Comparison of ENCODE assay signal across 8 mouse cellular contexts in genomic region chr6:114076560-114076959, GRCm38 (mm10). TPM values are rescaled to one million over a fixed set of nuclear protein-coding genes. Genes with fewer than 3 reads are reported as not detected.
DNase-seq lines count a peak whose midpoint lies in the region; ATAC-seq and TF ChIP-seq lines count a peak whose summit lies in the region.

No protein-coding gene starts in this region.

- no peak overlapping the region for H3K4me3 ChIP-seq in embryonic facial prominence, embryonic 12.5 days
- no peak overlapping the region for H3K4me3 ChIP-seq in embryonic facial prominence, embryonic 10.5 days
- no peak overlapping the region for H3K4me3 ChIP-seq in hindbrain, embryonic 16.5 days (ENCODE audit: low read length)
- no peak overlapping the region for H3K4me3 ChIP-seq in testis, adult 2 months (ENCODE audit: control insufficient read depth, low read depth, low read length)

- H3K36me3 ChIP-seq in embryonic facial prominence, embryonic 12.5 days, result no peaks in the 10 kb centered on the region
- H3K36me3 ChIP-seq in embryonic facial prominence, embryonic 10.5 days (replicated peaks), result no peaks in the 10 kb centered on the region
- H3K36me3 ChIP-seq in hindbrain, embryonic 16.5 days (ENCODE audit: control insufficient read depth, insufficient read depth, low read length), result no peaks in the 10 kb centered on the region
- H3K36me3 ChIP-seq in testis, adult 2 months (ENCODE audit: control insufficient read depth, insufficient read depth, low read length), result no peaks in the 10 kb centered on the region

- TF ChIP-seq CTCF in testis, adult 2 months (IDR thresholded peaks at IDR 0.05; ENCODE audit: control insufficient read depth, insufficient read depth, insufficient replicate concordance, low read depth, low read length), result peak; percentile 61; the same call in 1 of the 2 replicates

- no peak for TF ChIP-seq POLR2A in testis, adult 2 months (IDR thresholded peaks at IDR 0.05; ENCODE audit: control insufficient read depth, low read depth, low read length)

- ATAC-seq in embryonic facial prominence, embryonic 12.5 days (ENCODE audit: insufficient number of reproducible peaks, insufficient read depth, low FRiP score, low TSS enrichment), result 0 out of 2 replicates have a peak, but pooled peaks have one; percentile 18
- peak; percentile 92 for ATAC-seq in hindbrain, embryonic 16.5 days
- no peak for ATAC-seq in monocyte, adult 5-6 weeks (replicated peaks; ENCODE audit: insufficient number of reproducible peaks, low FRiP score, low TSS enrichment, poor library complexity, severe bottlenecking)

- no peak overlapping the region for H3K4me2 ChIP-seq in embryonic facial prominence, embryonic 12.5 days (replicated peaks)
- H3K4me2 ChIP-seq in hindbrain, embryonic 16.5 days (ENCODE audit: low read length), result no peak overlapping the region

- no peak overlapping the region for H3K27ac ChIP-seq in embryonic facial prominence, embryonic 12.5 days
- H3K27ac ChIP-seq in embryonic facial prominence, embryonic 10.5 days (replicated peaks), result no peak overlapping the region
- no peak overlapping the region for H3K27ac ChIP-seq in hindbrain, embryonic 16.5 days (ENCODE audit: low read depth, low read length)
- H3K27ac ChIP-seq in testis, adult 2 months (ENCODE audit: control insufficient read depth, insufficient read depth, low read depth, low read length), result no peak overlapping the region

- no peaks in the 10 kb centered on the region for H3K9me3 ChIP-seq in embryonic facial prominence, embryonic 12.5 days
- no peaks in the 10 kb centered on the region for H3K9me3 ChIP-seq in embryonic facial prominence, embryonic 10.5 days
- no peaks in the 10 kb centered on the region for H3K9me3 ChIP-seq in hindbrain, embryonic 16.5 days (ENCODE audit: control insufficient read depth, low read length)

- H3K27me3 ChIP-seq in embryonic facial prominence, embryonic 12.5 days, result no peaks in the 10 kb centered on the region
- H3K27me3 ChIP-seq in embryonic facial prominence, embryonic 10.5 days (replicated peaks; ENCODE audit: low read depth, poor library complexity, severe bottlenecking), result 0 out of 2 replicates have a peak, but pooled peaks cover 3% of the 10 kb centered on the region
- H3K27me3 ChIP-seq in hindbrain, embryonic 16.5 days (replicated peaks; ENCODE audit: control insufficient read depth, insufficient read depth, low read length), result no peaks in the 10 kb centered on the region
- H3K27me3 ChIP-seq in testis, adult 2 months (ENCODE audit: control insufficient read depth, insufficient read depth, low read length), result no peaks in the 10 kb centered on the region

- no peaks in the 10 kb centered on the region for H3K4me1 ChIP-seq in embryonic facial prominence, embryonic 12.5 days
- H3K4me1 ChIP-seq in embryonic facial prominence, embryonic 10.5 days, result no peaks in the 10 kb centered on the region; the same call in 1 of the 2 replicates
- no peaks in the 10 kb centered on the region for H3K4me1 ChIP-seq in hindbrain, embryonic 16.5 days (ENCODE audit: control insufficient read depth, insufficient read depth, low read depth, low read length)
- no peaks in the 10 kb centered on the region for H3K4me1 ChIP-seq in testis, adult 2 months (ENCODE audit: control insufficient read depth, insufficient read depth, low read length)

- H3K9ac ChIP-seq in embryonic facial prominence, embryonic 12.5 days, result no peak overlapping the region
- no peak overlapping the region; the same call in 1 of the 2 replicates for H3K9ac ChIP-seq in hindbrain, embryonic 16.5 days (ENCODE audit: low read depth, low read length)

- WGBS in embryonic facial prominence, embryonic 12.5 days, result 70% methylated on average over 3 of the region's 3 CpGs
- 54% methylated on average over 3 of the region's 3 CpGs for WGBS in embryonic facial prominence, embryonic 10.5 days
- WGBS in hindbrain, embryonic 16.5 days, result 49% methylated on average over 3 of the region's 3 CpGs

- intact Hi-C loops in left cerebral cortex, postnatal 25 days (cut with DNase I), result loop anchor here (5.0 kb wide), 1 partner anchor 439 kb away; the partner anchor contains the start of gene Irak2

- no peak for DNase-seq in embryonic facial prominence, embryonic 10.5 days (ENCODE audit: low spot score)
- DNase-seq in 3T3-L1 (ENCODE audit: low read depth, low spot score), result peak; percentile 10
- DNase-seq in cerebellum, postnatal 10 days, result peak; percentile 86 to 87
- DNase-seq in left cerebral cortex, postnatal 25 days (ENCODE audit: low spot score in 2 of 2), result peak; percentile 78 to 95

RNA-seq across cellular contexts. Expression of gene Atp2b2, which starts 34.1 kb away (rescaled TPM):
- polyA plus RNA-seq in embryonic facial prominence, embryonic 12.5 days (2016; fragmentation: Nextera tagmentation; extraction: Ambion mirVana), result 1.9 and 2.5 TPM in 2 replicates
- 0.92 and 1.1 TPM in 2 replicates for polyA plus RNA-seq in embryonic facial prominence, embryonic 10.5 days (2016; fragmentation: Nextera tagmentation; extraction: Ambion mirVana)
- 36.5 and 42.3 TPM in 2 replicates for polyA plus RNA-seq in hindbrain, embryonic 16.5 days (2015; fragmentation: Nextera tagmentation; extraction: Ambion mirVana)
- total RNA-seq in left cerebral cortex, postnatal 25 days (2021), result 100 to 1,000 TPM; 695 to 754 TPM
- polyA plus RNA-seq in testis, adult 2 months (2012; rRNA removed), result 0.85 and 1.2 TPM in 2 replicates
- not detected in 3 replicates for total RNA-seq in monocyte, adult 5-6 weeks (2017)

RNA-seq across cellular contexts. Expression of gene Slc6a11, which starts 54.5 kb away (rescaled TPM):
- polyA plus RNA-seq in embryonic facial prominence, embryonic 12.5 days (2016; fragmentation: Nextera tagmentation; extraction: Ambion mirVana), result 0.37 and 0.38 TPM in 2 replicates
- 0.20 and 0.42 TPM in 2 replicates for polyA plus RNA-seq in embryonic facial prominence, embryonic 10.5 days (2016; fragmentation: Nextera tagmentation; extraction: Ambion mirVana)
- polyA plus RNA-seq in hindbrain, embryonic 16.5 days (2015; fragmentation: Nextera tagmentation; extraction: Ambion mirVana), result 109 and 136 TPM in 2 replicates
- total RNA-seq in left cerebral cortex, postnatal 25 days (2021), result 10 to 100 TPM; 85.9 to 93.8 TPM
- polyA plus RNA-seq in testis, adult 2 months (2012; rRNA removed), result 1.2 and 1.6 TPM in 2 replicates
- not detected in 3 replicates for total RNA-seq in monocyte, adult 5-6 weeks (2017)

Comparison
In these comparisons a context has a peak if more than half of its experiments do, and no peak if none do; other contexts are left out.
1. RNA of gene Atp2b2, which starts 34.1 kb away (polyA plus RNA-seq): 36.5 to 42.3 TPM in hindbrain, embryonic 16.5 days; 1.9 to 2.5 TPM in embryonic facial prominence, embryonic 12.5 days, 0.92 to 1.1 TPM in embryonic facial prominence, embryonic 10.5 days and 0.85 to 1.2 TPM in testis, adult 2 months; every median in the first group is over 10 times any median in the second.
2. RNA of gene Slc6a11, which starts 54.5 kb away (polyA plus RNA-seq): 109 to 136 TPM in hindbrain, embryonic 16.5 days; 1.2 to 1.6 TPM in testis, adult 2 months, 0.20 to 0.42 TPM in embryonic facial prominence, embryonic 10.5 days and 0.37 to 0.38 TPM in embryonic facial prominence, embryonic 12.5 days; every median in the first group is over 10 times any median in the second.